Mouse (Mus musculus): ENCODE measurements around the gene Higd2a.
A peak's percentile ranks its signal among the peaks of the same experiment; 100 is the strongest.
"Not testable (repeated sequence)": the region's sequence is repeated elsewhere in the genome, so short reads cannot be mapped to it uniquely, and the experiment has no call there.

Higd2a gene

DNA sequence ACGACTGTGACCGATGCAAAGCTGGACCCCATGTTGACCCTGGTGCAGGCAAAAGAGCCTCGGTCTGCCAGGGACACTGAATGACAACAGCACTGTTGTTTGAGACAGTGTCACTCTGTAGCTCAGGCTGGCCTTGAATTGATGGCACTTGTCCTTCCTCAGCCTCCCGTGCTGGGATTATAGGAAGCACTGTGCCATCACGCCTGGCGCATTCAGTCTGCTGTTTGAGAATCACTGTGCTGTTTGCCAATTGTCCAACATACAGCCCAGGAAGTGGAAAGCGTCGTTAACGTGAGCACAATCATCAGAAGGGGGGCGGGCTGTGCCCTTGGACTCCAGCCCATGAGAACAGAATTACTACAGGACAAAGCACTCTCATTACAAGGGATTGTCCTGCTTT lies 7.9 kb upstream of the Higd2a start:
- no peak for DNase-seq (ENCODE audit: low spot score in 2 of 2)

DNA sequence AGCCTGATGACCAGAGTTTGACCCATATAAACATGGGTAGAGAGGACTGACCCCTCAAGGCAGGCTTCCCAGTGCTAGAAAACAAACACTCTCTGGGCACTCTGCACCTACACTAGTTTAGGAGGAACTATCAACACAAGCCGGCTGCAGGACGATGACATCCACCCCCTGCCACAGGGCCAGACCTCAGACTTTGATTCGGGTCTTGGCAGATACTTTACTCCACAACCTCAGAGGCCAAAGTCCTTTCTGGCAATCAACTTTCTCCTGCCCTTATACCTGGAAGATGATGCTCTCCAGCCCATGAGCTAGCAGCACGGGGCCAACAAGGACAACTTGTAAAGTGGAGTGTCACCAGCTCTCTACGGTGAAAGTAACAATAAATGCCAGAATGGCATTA lies 7.1 kb upstream of the Higd2a start:
- DNase-seq (ENCODE audit: low spot score in 2 of 2) = no peak

DNA sequence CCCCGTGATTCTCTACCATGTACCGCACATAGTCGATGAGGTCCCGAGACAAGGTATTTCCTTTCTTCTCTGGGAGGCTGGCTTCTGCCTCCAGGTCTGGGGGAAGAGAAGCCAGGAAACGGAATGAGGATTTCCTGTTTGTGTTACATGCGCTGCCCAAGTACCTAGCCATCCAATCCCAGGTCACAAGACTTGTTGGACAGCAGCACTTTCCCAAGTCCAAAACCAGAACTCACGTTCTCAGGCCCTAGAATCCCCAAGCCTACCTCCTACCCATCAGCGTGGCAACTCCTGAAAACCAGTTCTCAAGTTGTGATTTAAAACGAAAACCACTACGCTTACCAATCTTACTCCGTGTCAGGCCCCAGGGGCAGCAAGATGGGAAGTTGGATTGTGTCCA lies 4.2 kb upstream of the Higd2a start:
- DNase-seq (ENCODE audit: low spot score in 2 of 2) = no peak

DNA sequence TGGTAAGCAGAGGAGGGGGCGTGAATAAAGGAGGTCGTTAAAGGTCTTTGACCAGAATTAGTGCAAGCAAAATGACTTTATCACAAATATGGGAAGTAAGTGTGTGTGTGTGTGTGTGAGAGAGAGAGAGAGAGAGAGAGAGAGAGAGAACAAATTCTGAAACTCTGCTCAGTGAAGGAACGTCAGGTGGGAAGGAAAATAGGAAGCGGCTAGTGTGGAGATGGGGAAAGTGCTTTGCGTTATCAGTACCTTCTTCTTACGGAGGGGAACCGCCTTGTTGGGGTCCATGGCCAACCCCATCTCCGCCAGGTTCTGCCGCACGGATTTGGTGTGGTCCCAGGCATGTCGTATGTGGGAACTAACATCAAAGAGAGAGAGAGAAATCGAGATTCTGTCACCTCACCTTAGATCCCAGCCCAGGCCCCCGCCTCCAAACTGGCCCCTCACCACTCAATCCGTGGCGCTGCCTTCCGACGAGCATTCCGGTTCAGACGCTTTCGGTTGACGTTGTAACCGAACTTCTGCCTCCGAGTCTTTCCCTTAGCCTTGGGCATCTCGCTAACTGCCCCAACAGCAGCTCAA lies 502 bp upstream of the Higd2a start:
- DNase-seq (ENCODE audit: low spot score in 2 of 2) = no peak

DNA sequence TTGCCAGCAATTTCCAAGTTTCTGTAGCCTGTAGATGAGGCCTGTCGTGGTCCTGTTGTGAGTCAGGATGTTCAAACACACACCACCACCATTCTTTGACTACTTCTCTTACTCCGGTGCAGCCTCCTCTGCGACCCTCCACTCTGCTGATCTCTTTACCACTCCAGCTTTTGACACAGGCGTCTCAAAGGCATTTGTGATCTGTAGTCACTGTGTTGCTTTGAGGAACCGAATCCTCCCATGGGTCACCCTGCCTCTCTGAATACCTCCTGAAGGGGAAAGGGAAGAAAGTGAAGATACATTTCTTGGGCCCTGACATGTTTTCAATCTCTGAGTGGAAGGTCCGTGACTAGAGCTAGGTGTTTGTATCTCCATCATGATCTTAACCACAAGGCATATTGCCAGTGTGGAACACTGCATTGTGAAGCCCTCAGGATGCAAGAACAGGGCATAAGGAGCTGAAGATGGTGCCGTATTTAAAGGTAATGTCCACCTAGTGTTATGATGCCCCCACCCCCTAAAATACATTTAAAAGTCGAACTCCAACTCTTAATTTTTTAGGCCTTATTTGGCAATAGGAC lies 1.9 kb downstream of the Higd2a start:
- DNase-seq (ENCODE audit: low spot score in 2 of 2) = no peak

DNA sequence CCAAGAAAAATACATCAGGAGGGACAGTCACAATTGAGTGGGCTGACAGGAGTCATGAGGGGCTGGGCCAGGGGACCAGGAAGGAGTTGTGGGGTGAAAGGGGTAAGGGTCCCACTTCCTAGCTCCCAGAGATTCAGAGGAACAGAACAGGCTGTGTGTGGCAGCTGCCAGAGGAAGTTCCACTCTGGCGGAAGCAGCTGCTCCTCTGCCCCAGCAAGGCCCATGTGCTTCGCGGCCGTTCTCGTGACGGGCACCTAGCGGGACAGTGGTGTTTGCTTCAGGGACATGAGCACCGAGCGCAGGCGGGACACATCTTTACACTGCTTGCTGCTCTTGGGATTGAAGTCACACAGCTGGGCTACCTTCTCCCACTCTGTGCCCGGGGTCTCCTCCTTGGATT lies 3.6 kb downstream of the Higd2a start:
- DNase-seq (ENCODE audit: low spot score in 2 of 2) = no peak

DNA sequence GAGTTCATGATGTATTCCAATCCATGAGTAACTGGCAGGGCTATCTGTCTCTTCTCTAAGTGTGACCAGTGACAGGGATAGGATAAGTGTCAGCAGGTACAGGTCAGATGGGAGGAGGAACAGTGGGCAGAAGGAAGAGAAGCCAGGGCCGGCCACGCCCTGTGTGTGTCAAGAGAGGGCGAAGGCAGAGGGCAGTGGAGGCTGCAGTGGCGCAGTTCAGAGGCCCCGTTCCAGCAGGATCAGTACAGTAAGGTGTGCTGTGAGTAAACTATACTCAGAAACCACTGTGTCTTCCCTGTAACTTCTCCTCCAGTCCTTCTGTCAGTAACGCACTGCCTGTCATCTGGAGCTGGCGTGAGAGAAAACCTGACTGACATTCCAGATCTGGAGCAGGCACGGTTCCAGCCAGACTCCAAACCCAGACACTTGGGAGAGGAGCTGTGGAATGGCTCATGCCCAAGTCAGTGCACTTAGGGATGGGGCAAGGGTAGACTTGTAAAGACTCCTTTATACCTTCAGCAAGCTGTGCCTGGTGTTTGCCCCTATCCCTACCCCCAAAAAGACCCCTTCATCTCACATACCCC lies 6.2 kb downstream of the Higd2a start:
- DNase-seq (ENCODE audit: low spot score in 2 of 2) = no peak

DNA sequence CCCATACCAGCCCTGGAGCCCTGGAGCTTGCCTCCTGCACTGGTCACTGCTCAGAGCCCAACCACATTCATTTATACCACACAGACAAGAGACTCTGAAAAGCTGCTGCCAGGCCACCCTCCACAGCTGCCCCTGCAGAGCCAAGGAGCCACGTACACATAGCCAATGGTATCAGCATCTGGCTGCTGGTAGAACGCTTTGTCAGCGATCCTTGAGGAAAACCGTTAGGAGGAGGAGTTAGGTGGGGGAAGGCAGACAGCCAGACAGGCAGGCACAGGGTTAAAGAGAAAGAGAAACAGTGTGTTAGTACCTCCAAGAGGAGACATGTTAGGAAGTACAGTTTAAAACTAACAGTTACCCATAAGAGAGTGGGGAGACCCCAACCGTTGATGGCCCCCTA lies 6.9 kb downstream of the Higd2a start:
- DNase-seq (ENCODE audit: low spot score in 2 of 2) = no peak

DNA sequence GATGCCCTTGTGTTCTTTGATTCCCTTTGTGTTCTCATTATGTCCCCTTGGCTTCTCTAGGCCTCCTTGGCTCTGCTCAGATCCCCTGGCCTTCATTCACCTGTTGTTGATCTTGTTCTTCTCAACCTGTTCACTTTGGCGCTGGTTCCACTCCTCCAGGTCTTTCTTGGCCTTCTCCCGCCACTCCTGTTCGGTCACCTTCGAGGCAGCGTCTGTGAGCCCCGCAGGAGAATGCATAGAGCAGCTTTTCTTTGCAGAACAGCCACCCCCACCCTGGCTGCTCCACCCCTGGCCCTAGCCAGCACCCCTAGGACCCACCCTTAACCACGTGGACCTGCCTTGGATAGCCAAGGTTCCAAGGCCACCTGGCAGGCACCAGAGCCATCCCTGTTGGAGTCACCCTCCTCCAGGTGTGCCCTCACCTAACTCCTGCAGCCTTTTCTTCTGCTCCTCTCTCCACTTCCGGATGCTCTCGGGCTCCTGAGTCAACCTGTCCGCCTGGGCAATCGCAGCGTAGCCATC lies 8.7 kb downstream of the Higd2a start:
- DNase-seq (ENCODE audit: low spot score in 2 of 2) = no peak

DNA sequence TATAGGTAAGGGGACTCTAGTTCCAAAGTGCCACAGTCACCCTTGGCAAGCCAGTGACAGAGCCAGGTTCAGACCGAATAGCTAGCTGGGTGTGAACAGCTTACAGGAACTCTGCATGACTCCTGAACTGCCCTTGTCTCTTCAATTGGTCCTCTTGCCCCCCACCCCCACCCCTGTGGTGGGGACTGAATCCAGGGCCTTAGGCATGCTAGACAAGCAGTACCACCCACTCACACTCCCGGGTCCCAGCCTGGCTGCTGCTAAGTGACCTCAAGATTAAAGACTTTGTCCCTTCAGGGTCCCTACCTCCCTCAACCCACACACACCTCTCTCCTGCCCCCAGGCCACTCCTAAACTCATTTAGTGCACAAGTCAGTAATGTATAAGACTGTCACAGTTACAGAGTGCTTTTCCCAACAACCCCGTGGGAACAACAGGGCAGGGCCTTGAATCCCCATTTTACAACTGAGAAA lies 12.7 kb downstream of the Higd2a start:
- DNase-seq (ENCODE audit: low spot score in 2 of 2) = no peak

DNA sequence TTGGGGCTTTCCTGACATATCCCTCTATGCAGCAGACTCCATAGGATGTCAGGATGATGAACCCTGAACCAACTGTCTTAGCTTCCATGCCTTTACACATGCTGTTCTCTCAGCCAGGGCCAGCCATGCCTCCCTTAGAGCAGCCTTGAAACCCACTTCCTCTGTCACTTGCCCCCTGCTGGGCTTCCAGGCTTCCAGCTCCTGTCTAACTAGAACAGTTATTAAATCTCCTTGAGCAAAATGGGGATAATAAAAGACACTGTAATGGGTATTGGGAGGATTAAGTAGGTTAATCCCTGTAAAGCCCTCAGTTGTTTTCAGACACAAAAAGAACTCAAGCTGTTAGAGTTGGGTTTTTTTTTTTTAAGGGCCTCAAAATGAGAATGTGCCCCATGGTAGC lies 13.5 kb downstream of the Higd2a start:
- DNase-seq (ENCODE audit: low spot score in 2 of 2) = no peak

DNA sequence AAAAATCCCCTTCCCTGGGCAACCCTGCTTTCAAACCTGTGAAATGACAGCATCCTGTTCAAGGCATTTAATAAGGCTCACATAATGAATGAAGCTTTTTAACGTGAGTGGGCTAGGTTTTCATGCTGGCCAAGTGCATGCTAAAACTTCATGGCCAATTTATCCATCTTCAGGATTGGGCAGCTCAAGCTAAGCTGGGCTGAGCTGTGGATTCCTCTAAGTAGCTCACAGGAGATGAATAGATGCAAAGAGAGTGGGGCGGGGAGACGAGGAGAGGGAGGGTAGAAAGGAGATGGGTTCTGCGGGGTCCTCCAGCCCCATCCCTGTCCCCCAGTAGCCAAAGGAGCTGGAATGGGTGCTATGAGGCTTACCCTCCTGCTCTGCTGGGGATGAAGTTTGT lies 14.2 kb downstream of the Higd2a start:
- no peak for DNase-seq (ENCODE audit: low spot score in 2 of 2)

DNA sequence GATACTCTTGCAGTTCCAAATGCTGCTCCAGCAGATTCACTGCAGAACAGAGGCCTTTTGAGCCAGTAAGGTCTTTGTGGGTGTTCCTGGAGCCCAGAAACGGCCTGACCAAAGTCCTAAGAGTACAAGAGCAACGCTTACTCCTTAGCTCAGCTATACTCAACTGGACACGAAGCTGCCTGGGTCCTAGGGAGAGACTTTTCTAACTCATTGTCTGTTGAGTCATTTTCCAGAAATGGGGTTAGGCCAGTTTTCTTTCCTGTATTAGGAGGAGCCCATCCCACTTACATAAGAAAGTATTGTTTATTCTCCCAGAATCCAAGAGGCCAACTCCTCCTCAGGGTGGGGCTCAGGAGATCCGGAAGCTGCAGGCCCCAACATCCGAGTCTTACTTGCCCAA lies 15.4 kb downstream of the Higd2a start:
- DNase-seq (ENCODE audit: low spot score in 2 of 2) = no peak

DNA sequence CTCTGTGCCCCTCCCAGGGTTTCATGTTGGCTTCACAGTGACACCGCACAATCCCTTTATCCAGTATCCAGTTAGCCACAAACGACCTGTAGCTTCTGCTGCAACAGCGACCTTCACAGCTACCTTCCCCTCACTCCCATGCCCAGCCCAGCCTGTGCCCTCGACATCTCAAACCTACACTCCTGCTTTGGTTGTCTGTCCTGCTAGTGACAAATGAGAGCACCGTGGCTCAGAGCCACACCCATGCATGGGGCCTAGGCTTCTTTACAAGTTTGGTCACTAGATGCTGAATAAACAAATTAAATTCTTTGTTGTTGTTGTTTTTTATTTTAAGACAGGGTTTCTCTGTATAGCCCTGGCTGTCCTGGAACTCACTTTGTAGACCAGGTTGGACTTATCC lies 17.2 kb downstream of the Higd2a start:
- DNase-seq (ENCODE audit: low spot score in 2 of 2) = no peak

DNA sequence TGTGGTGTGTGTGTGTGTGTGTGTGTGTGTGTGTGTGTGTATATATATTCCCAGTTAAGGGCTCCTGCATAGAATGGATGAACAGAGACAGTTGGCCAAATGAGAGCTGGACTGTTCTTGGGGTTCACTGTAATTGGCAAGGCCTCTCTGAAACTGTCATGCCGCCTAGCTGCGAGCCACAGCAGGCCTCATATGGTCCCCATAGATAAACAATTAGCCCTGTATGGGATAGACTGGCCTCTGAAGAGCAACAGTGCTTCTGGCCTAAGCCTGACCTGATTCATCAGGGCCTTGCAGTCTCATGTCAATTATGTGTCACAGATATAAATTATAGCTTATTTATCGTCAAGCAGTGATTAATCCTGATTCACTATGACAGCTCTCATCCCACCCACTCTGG lies 18.0 kb downstream of the Higd2a start:
- DNase-seq (ENCODE audit: low spot score in 2 of 2) = no peak

DNA sequence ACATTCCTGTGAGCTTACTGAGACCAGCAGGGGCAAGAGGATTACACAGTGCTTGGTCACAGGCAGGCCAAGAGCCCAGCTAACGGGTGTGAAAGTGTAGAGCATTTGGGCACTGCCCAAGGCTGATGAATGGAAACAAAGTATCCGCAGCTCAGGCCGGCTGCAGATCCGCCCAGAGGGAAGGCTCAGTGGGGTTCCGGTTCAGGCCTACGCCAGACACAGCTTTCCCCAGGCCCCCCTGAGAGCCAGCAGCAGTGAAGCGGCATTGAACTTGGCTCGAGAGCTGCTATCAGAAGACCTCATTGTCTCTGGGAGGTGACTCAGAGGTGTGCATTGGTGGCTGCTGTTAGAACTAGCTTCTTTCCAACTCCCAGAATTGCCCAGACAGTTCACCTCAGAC lies 18.7 kb downstream of the Higd2a start:
- DNase-seq (ENCODE audit: low spot score in 2 of 2) = peak in 1 of 2 experiments; percentile 26

DNA sequence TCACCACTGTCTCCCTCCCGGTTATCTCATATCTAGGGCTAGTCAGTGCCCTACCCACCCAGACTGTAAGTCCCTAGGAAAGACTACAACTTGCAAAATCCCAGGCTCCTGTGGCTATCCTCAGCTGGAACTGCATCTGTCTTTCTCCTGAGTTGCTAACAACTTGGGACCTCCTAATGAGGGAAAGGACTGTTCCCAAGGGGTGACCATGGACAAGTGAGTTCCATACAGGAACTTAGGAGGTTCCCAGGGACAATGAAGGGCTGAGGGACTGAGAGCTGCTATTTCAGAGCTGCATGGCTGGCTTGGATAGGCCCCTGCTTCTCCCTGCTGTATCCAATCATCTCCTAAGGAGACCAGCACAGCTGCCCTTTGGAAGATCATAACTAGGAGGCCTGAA lies 19.3 kb downstream of the Higd2a start:
- no peak for DNase-seq (ENCODE audit: low spot score in 2 of 2)

DNA sequence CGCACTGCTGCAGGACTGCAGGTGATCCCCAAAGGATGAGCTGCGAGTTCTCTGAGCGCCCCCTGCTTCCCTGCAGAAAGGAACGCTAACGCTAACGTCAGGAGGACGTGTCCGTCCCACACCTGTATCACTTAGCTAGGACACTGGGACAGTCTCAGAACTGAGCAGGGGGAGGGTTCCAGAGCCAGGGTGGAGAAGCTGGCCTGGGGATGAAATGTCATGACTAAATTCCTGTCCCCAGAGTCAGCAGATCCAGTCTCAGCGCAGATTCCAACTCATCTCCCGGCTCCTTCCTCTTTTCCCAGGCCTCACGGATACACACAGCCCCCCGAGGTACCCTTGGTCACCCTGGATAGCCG lies 20.6 kb downstream of the Higd2a start:
- no peak for DNase-seq (ENCODE audit: low spot score in 2 of 2)

DNA sequence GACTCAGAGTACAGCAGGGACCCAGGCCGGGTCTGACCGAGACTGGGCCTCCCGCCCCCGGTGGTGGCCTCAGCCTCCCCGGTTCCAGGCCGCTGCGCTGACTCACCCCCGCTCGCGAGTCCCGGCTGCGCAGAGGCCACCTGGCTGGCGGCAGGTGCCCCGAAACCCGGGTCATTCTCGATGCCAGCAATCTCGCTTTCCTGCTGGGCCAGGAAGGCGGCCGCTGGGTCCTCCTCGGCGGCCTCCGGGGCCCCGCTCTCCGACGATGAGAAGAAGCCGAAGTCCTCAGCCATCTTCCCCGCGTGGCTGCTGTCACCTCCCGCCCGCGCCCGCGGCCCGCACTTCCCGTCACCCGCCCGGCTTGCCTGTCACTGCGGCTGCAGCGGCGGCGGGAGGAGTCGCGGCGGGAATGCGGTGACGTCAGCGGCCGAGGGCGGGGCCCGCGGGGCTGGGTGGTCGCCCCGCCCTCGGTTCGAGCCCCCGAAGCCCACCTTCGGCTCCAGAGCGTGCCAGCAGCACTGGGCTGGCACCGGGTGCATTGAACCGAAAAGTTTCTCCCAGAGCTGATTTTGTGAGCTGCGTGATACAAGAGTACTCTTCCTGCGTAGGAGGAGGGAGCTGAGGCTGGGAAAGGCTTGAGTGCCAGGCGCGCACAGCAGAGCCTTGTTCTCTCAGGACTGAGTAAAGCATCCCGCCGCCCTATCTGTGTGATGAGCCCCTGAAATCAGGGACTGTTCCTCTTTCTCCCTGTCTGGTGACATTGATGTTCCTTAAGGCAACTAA lies 21.2 kb downstream of the Higd2a start, which contains the start of gene Cltb:
TSS of gene Cltb (minus strand) at position 373 of the 783 bp plus-strand sequence.
- peak; percentile 79 to 89 for DNase-seq (ENCODE audit: low spot score in 2 of 2)

DNA sequence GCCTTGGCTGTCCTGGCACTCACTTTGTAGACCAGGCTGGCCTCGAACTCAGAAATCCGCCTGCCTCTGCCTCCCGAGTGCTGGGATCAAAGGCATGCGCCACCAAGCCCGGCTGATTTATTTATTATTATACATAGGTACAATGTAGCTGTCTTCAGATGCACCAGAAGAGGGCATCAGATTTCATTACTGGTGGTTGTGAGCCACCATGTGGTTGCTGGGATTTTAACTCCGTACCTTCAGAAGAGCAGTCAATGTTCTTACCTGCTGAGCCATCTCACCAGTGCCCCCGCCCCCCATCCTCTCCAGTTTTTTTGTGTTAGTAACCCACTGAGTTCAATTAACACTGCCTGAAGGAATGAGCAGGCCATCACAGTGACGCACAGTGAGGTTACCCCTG lies 23.1 kb downstream of the Higd2a start:
- DNase-seq (ENCODE audit: low spot score in 2 of 2) = not testable (repeated sequence)

DNA sequence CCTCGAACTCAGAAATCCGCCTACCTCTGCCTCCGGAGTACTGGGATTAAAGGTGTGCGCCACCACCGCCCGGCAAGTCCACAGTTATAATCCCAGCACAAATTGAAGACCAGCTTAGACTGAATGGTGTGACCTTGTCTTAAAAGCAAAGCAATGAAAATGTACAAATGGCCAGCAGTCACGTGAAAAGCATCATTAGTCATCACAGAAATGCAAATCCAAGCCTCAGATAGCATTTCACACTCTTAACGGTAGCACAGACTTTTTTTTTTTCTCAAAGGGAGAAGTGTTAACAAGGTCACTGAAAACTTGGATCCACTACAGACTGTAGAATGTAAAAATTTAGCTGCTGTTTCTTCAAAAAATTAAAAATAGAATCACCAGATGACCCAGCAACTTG lies 26.3 kb downstream of the Higd2a start:
- DNase-seq (ENCODE audit: low spot score in 2 of 2) = no peak

DNA sequence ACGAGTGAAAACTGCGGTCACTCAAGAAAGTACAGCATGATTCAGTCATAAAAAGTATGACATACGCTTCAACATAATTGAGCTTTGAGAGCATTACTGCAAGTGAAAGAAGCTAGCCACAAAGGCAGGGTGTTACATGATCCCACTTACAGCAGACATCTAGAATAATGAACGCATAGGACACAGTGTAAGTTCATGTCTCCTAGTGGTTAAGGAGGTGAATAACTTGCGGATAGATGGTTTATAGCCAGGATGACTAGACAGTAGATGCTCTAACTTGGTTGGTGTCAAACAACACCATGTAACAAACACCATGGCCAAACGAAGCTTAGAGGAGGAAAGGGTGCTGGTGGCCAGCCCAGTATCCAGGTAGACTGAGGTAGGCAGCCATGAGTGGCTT lies 27.0 kb downstream of the Higd2a start:
- no peak for DNase-seq (ENCODE audit: low spot score in 2 of 2)

All from frontal cortex, postnatal 25 days (tissue).